Mouse (Mus musculus) gastrocnemius, adult 8-10 months (tissue): ENCODE measurements around the gene Pip4k2b. TPM values are rescaled to one million over a fixed set of nuclear protein-coding genes. Genes with fewer than 3 reads are reported as not detected.
"Not testable (repeated sequence)": the region's sequence is repeated elsewhere in the genome, so short reads cannot be mapped to it uniquely, and the experiment has no call there.

Source experiments
- DNase-seq, 2 experiments: peaks; one replicate each; pipeline ENCODE4 v3.0.0; 2022; ENCODE audit warnings: low spot score in 2 of 2
- total RNA-seq, 4 experiments: library from RNA; stranded (reverse); gene quantifications; 2 replicates each; pipeline ENCODE4 v1.2.4; 2022

Gene Pip4k2b
- total RNA-seq, 4 experiments from 2014 or later: 68.1 to 81.6 (median 73.1) TPM

DNA sequence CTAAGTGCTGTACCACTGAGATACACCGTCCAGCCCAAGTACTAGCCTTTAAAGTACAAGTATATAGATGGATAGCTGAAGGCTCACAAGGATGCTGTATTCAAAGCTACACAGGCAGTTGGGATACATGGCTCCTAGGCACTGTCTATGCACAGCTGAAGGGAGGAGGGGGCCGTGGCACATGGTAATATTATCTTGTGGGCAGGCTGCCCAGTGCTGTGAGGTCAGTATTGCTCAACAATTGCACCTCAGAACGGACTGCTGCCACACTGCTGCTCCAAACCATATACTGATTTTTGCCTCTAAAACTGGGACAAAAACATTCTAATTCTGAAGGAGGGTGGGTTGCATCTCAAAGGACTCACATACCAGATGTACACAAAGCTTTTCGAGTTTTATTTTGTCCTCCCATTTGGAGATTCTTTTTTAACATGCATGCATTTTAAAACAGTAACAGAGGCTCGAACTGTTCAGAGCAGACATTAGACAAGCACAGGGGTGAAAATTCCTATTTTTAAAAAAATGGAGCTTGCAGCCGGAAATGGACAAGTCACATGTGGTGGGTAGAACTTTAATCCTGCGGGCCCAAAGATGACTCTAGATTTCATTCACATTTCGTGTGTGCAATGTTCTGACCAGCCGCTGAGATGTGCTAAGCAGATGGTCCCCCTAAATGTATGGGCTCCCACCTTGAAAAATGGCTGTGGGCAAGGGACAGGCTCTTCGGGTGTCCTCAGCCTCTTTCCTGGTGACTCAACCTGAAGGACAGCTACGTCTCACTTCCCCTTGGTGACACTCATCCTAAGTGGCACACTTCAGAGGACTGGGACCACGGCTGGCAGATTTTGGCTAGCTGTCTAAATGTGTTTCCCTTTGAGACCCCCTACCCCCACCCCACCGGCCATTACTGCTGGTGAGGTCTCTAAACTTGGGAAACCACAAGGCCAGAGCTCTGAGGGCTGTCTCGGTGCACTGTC, 29.4 kb downstream of the Pip4k2b start:
- peak in 1 of 2 experiments; percentile 59 for DNase-seq

DNA sequence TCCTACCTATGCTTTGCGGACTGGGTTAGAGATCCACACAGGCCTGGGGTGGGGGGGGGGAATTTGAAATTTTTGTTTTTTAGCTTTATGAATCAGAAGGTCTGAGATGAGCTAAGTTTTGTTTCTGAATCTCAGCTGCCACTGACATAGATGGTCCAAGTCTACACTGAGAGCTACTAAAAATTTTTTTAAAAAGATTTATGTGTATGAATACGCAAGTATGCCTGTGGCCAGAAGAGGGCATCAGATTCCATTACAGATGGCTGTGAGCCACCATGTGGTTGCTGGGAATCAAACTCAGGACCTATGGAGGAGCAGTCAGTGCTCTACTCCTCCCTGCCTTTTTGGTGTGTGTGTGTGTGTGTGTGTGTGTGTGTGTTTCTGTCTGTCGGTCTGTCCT, 30.1 kb downstream of the Pip4k2b start:
- no peak for DNase-seq

DNA sequence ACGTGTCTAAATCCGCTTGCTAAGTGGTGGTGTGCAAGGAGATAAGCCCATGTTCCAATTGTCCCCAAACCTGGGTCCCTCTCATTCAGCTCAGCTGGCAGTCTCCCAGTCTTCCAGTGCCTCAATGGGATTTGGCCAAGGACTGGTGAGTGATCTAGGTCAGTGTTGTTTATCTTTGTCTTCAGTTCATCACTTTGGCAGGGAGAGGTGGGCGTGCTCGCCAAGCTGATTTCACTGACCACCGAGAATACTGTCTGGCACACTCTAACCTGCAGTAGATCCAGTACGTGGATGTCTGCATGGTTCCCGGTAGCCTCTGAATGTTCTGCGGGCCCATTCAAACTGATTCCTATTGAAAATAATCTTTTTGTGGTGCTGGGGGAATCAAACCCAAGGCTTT, 30.6 kb downstream of the Pip4k2b start:
- DNase-seq: peak; percentile 63 to 74

DNA sequence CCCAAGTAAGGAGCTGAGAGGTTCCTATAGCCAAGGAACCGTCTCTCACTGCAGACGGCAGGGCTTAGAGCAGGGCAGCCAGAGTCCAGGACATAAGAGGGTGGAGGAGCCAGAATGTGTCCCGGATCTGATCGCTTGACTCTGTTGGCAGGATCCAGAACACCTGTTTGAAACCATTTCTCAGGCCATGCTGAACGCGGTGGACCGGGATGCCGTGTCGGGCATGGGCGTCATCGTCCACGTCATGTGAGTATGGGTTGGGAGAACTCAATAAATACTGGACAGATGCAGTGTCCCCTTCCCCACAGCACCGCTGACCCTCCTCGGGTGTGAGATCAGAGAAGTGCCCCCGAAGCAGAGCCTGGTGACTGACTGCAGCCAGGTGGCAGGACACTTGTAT, 32.2 kb downstream of the Pip4k2b start:
- peak; percentile 53 for DNase-seq

DNA sequence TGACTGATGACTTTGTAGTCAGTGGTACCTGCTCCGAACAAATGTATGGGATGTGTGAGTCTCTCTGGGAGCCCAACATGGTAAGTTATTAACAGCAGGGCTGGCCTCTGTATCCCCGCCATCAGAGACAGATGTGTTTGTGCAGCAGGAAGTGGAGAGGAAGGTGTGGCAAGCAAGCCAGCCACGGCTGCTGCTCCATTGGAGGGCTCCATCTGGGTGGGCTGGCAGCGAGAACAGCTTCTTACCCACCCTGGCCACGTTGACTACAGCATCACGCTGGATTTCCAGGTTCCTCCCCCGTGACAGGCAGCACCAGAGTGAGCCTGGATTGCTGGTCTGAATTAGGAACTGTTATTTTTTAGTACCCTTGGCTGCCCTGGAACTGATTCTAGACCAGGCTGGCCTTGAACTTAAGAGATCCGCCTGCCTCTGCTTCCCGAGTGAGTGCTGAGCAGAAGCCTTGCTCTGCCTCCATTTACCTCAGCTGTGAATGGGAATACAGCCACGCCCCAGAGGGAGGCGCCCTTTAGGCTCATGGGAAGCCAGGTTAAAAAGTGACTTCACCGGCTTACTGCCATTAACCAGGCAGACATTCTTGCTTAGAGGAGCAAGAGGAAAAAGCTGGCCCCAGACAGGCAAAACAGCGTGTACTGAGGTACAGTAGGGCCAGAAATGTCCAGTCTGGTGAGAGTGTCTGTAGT, 33.2 kb downstream of the Pip4k2b start:
- DNase-seq: no peak

DNA sequence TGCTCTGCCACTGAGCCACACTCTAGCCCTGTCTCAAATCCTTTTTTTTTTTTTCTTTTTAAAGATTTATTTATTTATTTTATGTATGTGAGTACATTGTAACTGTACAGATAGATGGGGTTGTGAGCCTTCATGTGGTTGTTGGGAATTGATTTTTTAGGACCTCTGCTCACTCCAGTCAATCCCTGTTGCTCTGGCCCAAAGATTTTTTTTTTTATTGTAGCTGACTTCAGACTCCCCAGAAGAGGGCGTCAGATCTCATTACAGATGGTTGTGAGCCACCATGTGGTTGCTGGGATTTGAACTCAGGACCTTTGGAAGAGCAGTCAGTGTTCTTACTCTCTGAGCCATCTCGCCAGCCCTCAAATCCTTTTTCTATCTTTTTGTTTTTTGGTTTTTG, 34.4 kb downstream of the Pip4k2b start:
- DNase-seq: not testable (repeated sequence)

DNA sequence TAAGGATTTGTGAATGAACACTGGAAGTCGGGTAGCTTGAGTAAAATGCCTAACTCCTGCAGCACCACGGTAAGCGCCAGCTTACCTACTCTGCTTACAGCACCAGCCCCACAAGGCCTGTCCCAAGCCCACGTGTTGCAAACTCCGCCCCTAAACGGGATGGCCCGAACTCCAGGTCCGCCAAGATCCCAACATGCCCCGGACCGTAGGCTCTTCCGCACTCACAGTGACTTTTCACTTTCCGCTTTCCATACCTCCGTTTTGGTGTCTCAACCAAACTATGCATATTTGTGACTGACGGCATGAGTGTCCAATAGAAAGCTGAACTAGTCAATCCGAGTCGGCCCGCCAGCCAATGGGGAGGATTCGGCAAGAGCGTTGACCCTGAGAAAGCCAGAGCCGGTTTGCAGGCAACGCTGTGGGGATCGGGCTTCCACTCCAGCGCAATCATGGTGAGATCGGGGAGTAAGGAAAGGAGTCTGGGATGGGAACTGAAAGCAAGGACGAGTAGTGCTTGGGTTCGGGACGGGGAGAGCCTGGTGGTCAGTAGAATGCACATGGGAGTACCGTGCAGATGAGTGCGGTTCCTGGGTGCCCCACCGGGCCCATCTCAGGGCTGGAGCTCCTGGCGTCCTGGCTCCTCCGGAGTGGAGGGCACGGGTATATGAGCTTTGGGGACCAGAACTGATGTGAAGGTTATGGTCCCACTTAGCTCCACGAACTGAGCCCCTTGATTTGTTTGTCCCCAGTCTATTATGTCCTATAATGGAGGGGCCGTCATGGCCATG, 41.3 kb downstream of the Pip4k2b start, which contains the start of gene Psmb3:
Gene Psmb3, plus strand, starts transcription at position 361 of the 788 bp plus-strand sequence.
- peak; percentile 98 to 100 for DNase-seq

DNA sequence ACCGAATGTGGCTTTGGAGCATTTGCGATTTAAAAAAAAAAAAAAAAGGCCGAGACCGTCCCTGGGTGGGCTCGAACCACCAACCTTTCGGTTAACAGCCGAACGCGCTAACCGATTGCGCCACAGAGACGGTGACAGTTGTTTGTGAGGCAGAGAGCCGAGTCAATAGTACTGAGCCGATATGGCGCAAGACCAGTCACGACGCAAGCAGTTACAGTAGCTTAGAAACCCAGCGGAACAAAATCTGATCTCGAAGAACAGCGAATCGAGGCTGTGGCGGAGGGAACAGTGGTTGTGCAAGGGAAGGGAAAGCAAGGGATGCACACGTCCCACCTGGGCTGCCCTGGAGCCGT, 42.1 kb downstream of the Pip4k2b start:
- peak; percentile 81 to 83 for DNase-seq

DNA sequence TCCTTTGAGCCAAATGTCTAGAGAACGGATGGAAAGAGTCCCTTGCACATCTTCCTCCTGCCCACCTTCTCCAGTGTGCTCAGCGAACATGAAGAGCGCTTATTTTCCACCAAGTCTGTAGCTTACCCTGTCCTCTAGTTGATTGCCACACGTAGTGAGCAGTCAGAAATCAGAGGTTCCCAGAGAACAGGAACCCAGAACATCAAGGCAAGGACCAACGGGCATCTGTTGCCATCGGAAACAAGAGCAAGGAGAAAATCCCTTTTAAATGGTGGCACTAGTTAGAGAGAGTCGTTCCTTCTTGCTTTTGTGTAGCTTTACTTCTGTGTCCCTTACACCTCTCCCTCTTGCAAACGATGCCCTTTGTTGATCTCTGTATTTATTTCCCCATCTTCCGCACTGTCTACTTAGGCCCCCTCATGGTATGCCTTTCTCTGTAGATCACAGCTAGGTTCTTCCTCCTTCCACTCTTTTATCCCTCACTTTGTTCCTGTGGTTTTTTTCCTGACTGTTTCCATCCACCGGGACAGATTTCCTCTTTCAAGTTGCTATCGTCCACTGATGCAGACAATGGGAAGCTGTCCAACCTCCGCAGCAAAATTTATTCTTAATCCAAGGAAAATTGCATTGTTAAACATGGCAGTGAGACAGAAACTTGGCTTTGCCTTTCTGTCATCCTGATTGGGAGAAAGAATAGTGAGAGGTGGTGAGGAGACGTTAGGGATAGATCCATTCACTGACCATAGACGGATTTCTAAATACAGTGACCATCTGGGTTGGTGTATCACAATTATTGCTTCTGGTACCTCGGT, 42.7 kb downstream of the Pip4k2b start:
- DNase-seq: no peak

DNA sequence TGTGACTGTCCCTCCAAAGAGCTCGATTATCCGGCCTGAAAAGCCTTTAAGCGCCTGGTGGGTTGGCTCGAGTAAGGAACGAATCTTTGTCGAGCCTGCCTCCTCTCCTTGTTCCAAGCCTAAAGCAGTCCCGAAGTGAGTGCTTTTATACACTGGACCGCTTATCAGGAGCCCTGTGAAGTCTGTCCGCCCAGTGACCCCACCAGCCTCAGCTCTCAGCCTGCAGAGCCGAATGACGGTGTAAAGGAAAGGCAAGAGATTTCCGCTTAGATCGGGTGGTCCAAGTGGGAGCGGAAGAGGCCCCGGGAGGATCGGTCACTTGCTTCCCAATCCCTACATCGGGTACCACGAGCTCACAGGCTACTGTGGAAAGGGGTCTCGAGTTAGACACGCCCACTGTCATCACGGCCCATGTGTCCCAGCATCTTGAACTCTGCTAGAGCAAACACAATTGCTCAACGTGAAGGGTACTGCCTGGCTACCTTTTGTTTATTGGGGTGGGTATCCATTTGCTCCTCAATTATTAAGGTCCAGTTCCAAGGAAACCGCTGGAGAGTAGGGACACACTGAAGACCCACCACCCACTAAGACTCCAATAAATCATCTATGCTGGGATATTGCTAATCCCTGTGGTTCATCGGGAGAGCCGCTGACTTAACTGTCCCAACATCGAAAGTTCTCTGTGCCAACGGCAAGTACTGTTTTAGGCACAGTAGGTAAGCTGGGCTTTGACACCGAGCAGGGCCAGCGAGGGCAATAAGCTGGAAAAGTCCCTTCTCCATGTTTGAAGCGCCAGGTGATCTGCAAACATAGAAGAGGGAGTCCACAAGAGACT, 43.5 kb downstream of the Pip4k2b start:
- DNase-seq: no peak

DNA sequence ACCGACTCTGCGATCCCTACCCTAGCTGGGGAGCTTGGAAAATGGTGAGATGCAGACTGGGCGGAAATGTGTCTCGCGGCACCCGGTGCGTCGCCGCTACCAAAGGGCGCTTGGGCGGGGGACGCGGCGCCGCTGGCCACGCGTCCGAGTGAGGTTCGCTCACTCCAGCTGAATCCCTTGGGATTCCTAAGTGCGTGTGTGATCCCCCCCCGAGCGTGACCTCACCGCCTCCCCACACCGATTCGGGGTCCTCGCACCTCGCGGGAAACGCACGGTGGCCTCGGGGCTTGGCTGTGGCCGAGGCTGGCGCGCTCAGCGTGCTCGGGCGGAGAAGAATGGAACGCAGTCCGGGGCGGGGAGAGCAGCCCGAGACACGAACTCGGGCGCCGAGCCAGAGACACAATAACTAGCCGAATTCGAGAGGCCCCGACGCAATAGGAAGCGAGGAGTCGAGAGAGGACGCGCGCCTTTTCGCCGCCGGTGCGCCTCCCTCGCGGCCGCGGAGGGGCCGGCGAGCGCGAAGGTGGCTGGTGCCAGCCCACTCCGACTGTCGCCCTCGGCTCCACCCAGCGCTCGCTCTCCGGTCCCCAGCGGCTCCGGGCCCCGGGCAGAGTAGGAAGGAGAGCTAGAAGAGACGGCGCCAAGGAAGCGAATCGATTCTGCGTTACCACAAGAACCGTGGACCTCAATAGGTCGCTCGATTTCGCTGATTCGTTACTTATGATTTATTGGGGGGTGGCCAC, 44.3 kb downstream of the Pip4k2b start, which contains the start of gene Pcgf2:
Gene Pcgf2, minus strand, starts transcription at position 495 of the 743 bp plus-strand sequence.
- DNase-seq: peak; percentile 60 to 76

DNA sequence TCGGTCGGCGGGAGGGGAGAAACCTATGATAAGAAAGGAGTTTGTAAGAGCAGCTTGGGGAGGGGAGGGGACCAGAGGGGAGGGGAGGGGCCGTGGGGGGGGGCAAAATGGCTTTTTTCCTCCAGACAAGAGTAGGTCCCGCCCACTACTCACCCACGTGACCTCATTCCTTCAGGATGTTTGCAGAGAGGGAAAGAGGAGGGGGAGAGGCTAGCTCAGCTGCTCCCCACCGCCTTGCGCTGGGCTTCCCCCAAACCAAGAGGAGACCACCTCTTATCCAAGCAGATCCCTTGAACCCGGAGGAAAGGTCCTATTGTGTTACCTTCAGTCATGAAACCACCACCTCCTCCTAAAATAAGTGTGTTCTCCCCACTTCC, 44.9 kb downstream of the Pip4k2b start:
- peak; percentile 72 to 73 for DNase-seq

DNA sequence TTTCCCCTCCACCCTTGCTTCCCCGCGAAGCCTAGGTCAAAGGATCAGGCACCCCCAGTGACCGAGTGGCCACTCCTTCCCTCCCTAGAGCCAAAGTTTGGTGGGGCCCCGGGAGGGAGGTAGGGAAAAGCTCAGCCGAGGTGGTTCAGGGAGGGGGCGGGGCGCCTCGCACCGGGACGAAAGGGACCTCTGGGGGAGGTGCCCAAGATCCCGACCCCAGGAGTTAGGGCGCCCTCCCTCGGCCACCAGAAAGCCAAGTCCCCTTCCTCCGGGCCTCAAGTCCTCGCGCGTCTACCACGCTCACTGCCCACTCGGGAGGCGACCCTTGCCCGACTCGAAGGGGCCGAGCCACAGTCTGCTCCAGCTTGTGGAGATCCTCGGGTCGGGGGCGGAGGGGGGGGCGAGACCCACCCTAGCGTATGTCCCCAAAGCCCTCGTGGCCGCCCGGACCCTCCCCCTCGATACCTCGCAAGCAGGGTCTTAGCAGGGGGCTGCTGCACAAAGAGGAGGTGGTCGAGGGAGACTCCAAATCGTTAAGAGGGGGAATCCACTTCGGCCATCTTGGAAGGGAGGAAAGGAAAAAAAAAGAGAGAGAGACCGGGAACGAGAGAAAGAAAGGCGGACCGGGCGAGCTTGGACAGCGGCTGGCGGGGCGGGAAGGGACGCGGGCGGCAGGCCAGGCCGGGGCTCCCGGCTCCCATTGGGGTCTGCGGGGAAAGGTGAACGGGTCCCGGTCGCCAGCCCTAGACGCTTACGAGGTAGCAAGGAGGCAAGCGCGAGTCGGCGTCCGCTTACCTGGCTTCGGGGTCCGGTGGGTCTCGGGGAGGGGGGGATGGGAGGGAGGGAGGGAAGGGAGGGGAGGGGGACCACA, 45.5 kb downstream of the Pip4k2b start:
- DNase-seq: peak; percentile 48 to 58

DNA sequence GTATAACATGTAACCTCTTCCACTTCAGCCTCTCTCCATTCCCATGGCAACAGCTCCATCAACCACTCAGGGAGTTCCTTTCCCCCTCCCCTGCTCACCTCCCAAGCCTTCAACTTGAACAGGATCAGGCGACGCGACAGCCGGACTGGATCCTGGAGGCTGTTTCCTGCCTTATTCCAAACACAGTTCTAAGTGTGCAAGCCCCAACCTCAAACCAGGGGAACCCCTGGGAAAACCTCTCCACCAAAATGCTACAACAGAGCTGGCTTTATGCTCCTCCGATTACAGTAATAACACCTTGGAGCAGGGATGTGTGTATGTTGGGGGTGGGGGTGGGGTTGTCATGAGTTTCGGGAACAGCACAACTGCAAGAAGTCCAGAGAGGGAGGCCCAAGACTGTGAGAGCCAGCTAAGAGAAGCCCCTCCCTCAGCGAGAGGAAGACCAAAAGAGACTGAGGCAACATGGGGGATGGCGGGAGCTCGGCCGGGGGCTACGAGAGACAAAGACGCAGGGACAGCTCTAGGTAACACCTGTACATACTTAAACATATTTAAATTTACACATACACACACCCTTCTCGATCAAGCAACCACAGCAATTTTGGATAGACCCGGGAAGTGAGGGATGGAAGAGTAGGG, 46.5 kb downstream of the Pip4k2b start:
- DNase-seq: no peak

DNA sequence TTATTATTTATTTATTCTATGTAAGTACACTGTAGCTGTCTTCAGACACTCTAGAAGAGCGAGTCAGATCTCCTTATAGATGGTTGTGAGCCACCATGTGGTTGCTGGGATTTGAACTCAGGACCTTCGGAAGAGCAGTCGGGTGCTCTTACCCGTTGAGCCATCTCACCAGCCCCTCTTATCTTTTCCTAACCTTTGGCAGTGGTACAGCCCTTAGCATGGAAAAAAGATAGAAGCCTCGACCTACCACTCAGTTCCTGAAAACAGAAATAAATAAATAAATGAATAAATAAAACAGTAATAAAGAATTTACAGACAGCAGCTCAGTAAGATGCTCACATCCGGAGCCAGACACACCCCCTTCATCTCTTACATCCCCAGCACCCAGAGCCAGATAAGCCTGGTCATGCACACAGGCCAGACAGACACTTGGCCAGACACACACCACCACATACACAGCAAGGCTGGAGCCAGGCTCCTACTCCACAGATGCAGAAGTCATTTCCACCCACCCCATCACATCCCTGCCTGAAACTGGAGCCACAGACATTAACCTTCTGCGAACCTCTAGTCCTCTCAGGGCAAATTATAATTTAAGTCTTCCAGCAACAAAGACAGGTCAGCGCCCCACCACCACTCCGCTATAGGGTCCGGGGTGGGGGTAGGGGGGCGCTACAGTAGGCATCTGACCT, 47.2 kb downstream of the Pip4k2b start:
- no peak for DNase-seq

DNA sequence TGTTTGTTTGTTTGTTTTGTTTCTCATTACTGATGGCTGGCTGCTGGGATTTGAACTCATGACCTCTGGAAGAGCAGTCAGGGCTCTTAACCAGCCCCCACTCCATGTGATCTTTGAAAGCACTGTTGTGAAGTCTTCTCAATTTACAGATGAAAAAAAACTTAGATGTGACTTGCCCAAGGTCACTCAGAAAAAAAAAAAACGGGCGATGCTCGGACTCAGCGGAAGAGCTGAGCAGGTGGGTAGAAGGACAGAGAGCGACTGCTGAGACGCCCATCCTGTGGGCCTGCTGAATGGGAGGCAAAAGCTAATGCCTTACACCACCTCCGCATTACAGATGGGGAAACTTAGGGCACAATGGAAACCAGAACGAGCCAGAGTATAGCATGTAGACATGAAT, 47.8 kb downstream of the Pip4k2b start:
- no peak for DNase-seq
